Mouse (Mus musculus): Measurements from ENCODE around the gene Col6a6. TPM values are rescaled to one million over a fixed set of nuclear protein-coding genes. Genes with fewer than 3 reads are reported as not detected.

The Col6a6 gene
- polyA plus RNA-seq, 1 experiment from 2014 or later: 3.1 TPM

DNA sequence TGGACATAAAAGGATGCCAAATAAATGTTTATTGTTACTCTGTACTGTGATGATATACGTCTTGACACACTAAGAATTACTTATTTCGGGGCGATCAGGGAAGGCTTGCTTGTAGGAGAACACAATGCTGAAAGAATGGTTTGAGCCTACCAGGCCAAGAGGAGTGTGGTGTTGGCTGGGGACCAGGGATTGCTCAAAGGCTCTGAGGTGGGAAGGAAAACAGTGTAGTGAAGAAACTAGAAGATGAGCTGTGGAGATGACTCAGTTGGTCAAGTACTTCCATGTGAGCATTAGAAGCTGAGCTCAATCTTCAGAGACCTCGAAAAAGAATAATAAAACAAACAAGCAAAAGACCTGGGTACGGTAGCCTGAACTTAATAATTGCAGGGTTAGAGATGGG is 13.5 kb downstream of the Col6a6 start:
- 81% methylated on average over 5 of the region's 5 CpGs for WGBS
- no peak overlapping the region for H3K9ac ChIP-seq (ENCODE audit: low read length)
- H3K27me3 ChIP-seq (ENCODE audit: control insufficient read depth, insufficient read depth, low read length): no peaks in the 10 kb centered on the region
- no peak overlapping the region for H3K27ac ChIP-seq (ENCODE audit: low read length)
- no peaks in the 10 kb centered on the region for H3K9me3 ChIP-seq (replicated peaks; ENCODE audit: control insufficient read depth, low read length)
- no peaks in the 10 kb centered on the region for H3K4me1 ChIP-seq (ENCODE audit: control insufficient read depth, insufficient read depth, low read length)
- ATAC-seq (replicated peaks; ENCODE audit: extremely low read depth, insufficient read depth, low FRiP score): no peak
- no peak overlapping the region for H3K4me2 ChIP-seq (ENCODE audit: low read depth, low read length)
- no peaks in the 10 kb centered on the region for H3K36me3 ChIP-seq (ENCODE audit: control insufficient read depth, insufficient read depth)
- no peak overlapping the region for H3K4me3 ChIP-seq (ENCODE audit: low read length)

DNA sequence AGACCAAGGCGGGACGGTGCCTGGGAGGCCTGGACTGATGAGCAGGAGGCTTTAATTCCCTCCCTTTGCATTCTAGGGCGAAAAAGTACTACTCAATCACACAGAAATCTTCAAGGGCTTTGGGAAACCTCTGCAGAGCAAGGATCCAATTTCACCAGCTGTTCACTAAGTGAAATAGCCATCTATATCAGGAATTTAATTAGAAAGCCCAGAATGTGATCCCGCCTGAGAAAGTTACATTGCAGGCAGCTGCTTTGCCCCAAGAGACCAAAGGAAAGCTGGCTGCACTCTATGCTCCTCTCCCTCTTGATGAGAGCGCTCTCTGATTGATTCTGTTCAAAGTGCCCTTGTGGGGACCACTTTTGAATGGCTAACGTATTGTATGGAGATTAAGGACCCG is 16.5 kb downstream of the Col6a6 start:
- Histone ChIP-seq H3K4me3 (ENCODE audit: low read length) (no peak overlapping the region), H3K9ac (ENCODE audit: low read length) (no peak overlapping the region), H3K36me3 (ENCODE audit: control insufficient read depth, insufficient read depth) (no peaks in the 10 kb centered on the region), H3K27me3 (ENCODE audit: control insufficient read depth, insufficient read depth, low read length) (no peaks in the 10 kb centered on the region), H3K9me3 (replicated peaks; ENCODE audit: control insufficient read depth, low read length) (no peaks in the 10 kb centered on the region), H3K27ac (ENCODE audit: low read length) (no peak overlapping the region), H3K4me1 (ENCODE audit: control insufficient read depth, insufficient read depth, low read length) (no peaks in the 10 kb centered on the region), H3K4me2 (ENCODE audit: low read depth, low read length) (no peak overlapping the region)
- 72% methylated on average over 7 of the region's 7 CpGs for WGBS
- ATAC-seq (replicated peaks; ENCODE audit: extremely low read depth, insufficient read depth, low FRiP score): no peak

- Histone ChIP-seq H3K27ac (ENCODE audit: low read length) (no peak overlapping the region), H3K27me3 (ENCODE audit: control insufficient read depth, insufficient read depth, low read length) (no peaks in the 10 kb centered on the region), H3K4me2 (ENCODE audit: low read depth, low read length) (no peak overlapping the region), H3K4me3 (ENCODE audit: low read length) (no peak overlapping the region), H3K36me3 (ENCODE audit: control insufficient read depth, insufficient read depth) (no peaks in the 10 kb centered on the region), H3K9me3 (replicated peaks; ENCODE audit: control insufficient read depth, low read length) (no peaks in the 10 kb centered on the region), H3K4me1 (ENCODE audit: control insufficient read depth, insufficient read depth, low read length) (no peaks in the 10 kb centered on the region), H3K9ac (ENCODE audit: low read length) (no peak overlapping the region)
- 85% methylated on average over 17 of the region's 17 CpGs for WGBS
- no peak for ATAC-seq (replicated peaks; ENCODE audit: extremely low read depth, insufficient read depth, low FRiP score)
Measured at GRCm38 (mm10) chr9:105808920-105809505, 18.9 kb downstream of the Col6a6 start.

DNA sequence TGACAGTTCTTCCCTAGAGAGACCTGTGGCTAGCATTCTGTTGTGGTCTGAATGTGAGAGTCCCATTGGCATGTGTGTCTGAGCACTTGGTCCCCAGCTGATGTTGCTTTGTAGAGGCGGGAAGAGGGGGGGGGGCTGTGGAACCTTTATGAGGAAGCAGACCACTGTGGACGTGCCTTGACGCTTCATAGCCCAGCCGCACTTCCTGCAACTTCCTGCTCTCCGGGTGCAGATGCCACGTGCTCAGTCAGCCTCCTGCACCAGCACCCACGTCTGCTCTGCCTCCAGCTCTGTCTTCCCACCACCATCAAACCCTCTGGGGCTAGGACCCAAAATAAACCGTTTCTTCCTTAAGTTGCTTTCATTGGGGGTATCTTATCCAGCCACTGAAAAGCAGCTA is 24.5 kb downstream of the Col6a6 start:
- Histone ChIP-seq H3K27me3 (ENCODE audit: control insufficient read depth, insufficient read depth, low read length) (no peaks in the 10 kb centered on the region), H3K4me3 (ENCODE audit: low read length) (no peak overlapping the region), H3K9ac (ENCODE audit: low read length) (no peak overlapping the region), H3K4me2 (ENCODE audit: low read depth, low read length) (no peak overlapping the region), H3K27ac (ENCODE audit: low read length) (no peak overlapping the region), H3K9me3 (replicated peaks; ENCODE audit: control insufficient read depth, low read length) (no peaks in the 10 kb centered on the region), H3K36me3 (ENCODE audit: control insufficient read depth, insufficient read depth) (no peaks in the 10 kb centered on the region), H3K4me1 (ENCODE audit: control insufficient read depth, insufficient read depth, low read length) (no peaks in the 10 kb centered on the region; the same call in 1 of the 2 replicates)
- no peak for ATAC-seq (replicated peaks; ENCODE audit: extremely low read depth, insufficient read depth, low FRiP score)
- 62% methylated on average over 8 of the region's 8 CpGs for WGBS

DNA sequence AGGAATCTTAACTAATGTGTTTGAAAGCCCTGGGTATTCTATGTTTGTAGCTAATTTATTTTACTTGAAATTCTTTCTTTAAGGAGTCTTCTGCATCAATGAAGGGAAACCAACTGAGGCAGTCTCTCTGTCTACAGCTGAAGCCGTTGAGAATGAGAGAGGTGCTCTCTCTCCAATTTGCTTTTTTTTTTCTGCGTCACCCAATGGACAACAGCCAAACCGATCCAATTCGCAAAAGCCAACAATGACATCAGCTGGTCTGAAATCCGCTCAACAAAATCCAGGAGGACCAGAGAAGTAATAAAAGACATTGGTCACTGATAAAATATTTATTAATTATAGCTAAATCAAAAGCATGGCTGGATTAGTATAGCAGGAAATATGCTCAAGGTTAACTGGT is 26.5 kb downstream of the Col6a6 start:
- H3K4me1 ChIP-seq (ENCODE audit: control insufficient read depth, insufficient read depth, low read length): no peaks in the 10 kb centered on the region; the same call in 1 of the 2 replicates
- 78% methylated on average over 5 of the region's 5 CpGs for WGBS
- no peak overlapping the region for H3K27ac ChIP-seq (ENCODE audit: low read length)
- no peaks in the 10 kb centered on the region for H3K27me3 ChIP-seq (ENCODE audit: control insufficient read depth, insufficient read depth, low read length)
- ATAC-seq (replicated peaks; ENCODE audit: extremely low read depth, insufficient read depth, low FRiP score): no peak
- no peaks in the 10 kb centered on the region for H3K9me3 ChIP-seq (replicated peaks; ENCODE audit: control insufficient read depth, low read length)
- no peak overlapping the region for H3K9ac ChIP-seq (ENCODE audit: low read length)
- no peak overlapping the region for H3K4me2 ChIP-seq (ENCODE audit: low read depth, low read length)
- no peak overlapping the region for H3K4me3 ChIP-seq (ENCODE audit: low read length)
- no peaks in the 10 kb centered on the region for H3K36me3 ChIP-seq (ENCODE audit: control insufficient read depth, insufficient read depth)

- WGBS: 89% methylated on average over 5 of the region's 5 CpGs
- no peak for ATAC-seq (replicated peaks; ENCODE audit: extremely low read depth, insufficient read depth, low FRiP score)
- no peaks in the 10 kb centered on the region for H3K27me3 ChIP-seq (ENCODE audit: control insufficient read depth, insufficient read depth, low read length)
- no peak overlapping the region for H3K27ac ChIP-seq (ENCODE audit: low read length)
- no peak overlapping the region for H3K4me3 ChIP-seq (ENCODE audit: low read length)
- peaks cover 7% of the 10 kb centered on the region for H3K4me1 ChIP-seq (ENCODE audit: control insufficient read depth, insufficient read depth, low read length)
- H3K36me3 ChIP-seq (ENCODE audit: control insufficient read depth, insufficient read depth): no peaks in the 10 kb centered on the region
- H3K4me2 ChIP-seq (ENCODE audit: low read depth, low read length): no peak overlapping the region
- no peaks in the 10 kb centered on the region for H3K9me3 ChIP-seq (replicated peaks; ENCODE audit: control insufficient read depth, low read length)
- no peak overlapping the region for H3K9ac ChIP-seq (ENCODE audit: low read length)
Measured at GRCm38 (mm10) chr9:105800286-105800685, 27.7 kb downstream of the Col6a6 start.

- no peak overlapping the region for H3K9ac ChIP-seq (ENCODE audit: low read length)
Measured at GRCm38 (mm10) chr9:105796137-105796536, 31.8 kb downstream of the Col6a6 start.

DNA sequence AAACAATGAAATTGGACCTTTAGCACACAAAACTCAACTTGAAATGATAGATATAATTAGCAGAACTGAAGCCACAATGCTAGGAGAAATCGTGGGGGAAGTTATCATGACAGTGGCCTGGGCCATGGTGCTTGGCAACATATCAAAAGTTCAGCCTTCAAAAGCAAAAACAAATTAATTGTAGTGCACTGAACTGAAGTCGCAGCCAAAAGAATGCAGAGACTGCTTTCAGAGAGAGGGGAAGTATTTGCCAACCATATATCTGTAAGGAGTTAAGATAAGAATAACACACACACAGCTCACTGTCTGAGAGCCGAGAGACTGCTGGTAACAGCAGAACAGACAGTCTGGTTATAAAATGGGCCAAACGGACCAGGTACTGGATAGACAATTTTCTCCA is 33.0 kb downstream of the Col6a6 start:
- Histone ChIP-seq H3K27ac (ENCODE audit: low read length) (peak overlapping the region; percentile 79), H3K4me2 (ENCODE audit: low read depth, low read length) (no peak overlapping the region), H3K9me3 (replicated peaks; ENCODE audit: control insufficient read depth, low read length) (no peaks in the 10 kb centered on the region), H3K9ac (ENCODE audit: low read length) (no peak overlapping the region), H3K4me3 (ENCODE audit: low read length) (no peak overlapping the region), H3K27me3 (ENCODE audit: control insufficient read depth, insufficient read depth, low read length) (no peaks in the 10 kb centered on the region), H3K36me3 (ENCODE audit: control insufficient read depth, insufficient read depth) (no peaks in the 10 kb centered on the region), H3K4me1 (ENCODE audit: control insufficient read depth, insufficient read depth, low read length) (peaks cover 27% of the 10 kb centered on the region)
- peak; percentile 51; the same call in 1 of the 2 replicates for ATAC-seq (replicated peaks; ENCODE audit: extremely low read depth, insufficient read depth, low FRiP score)
- WGBS: 12% methylated on average over 4 of the region's 4 CpGs

More at GRCm38 (mm10) chr9:105796137-105796536, 31.8 kb downstream of the Col6a6 start:
- ATAC-seq (replicated peaks; ENCODE audit: extremely low read depth, insufficient read depth, low FRiP score): no peak
- no peak overlapping the region for H3K27ac ChIP-seq (ENCODE audit: low read length)
- no peak overlapping the region for H3K4me3 ChIP-seq (ENCODE audit: low read length)
- 56% methylated on average over 6 of the region's 6 CpGs for WGBS
- H3K4me1 ChIP-seq (ENCODE audit: control insufficient read depth, insufficient read depth, low read length): peaks cover 27% of the 10 kb centered on the region
- H3K27me3 ChIP-seq (ENCODE audit: control insufficient read depth, insufficient read depth, low read length): no peaks in the 10 kb centered on the region
- no peaks in the 10 kb centered on the region for H3K9me3 ChIP-seq (replicated peaks; ENCODE audit: control insufficient read depth, low read length)
- H3K36me3 ChIP-seq (ENCODE audit: control insufficient read depth, insufficient read depth): no peaks in the 10 kb centered on the region
- no peak overlapping the region for H3K4me2 ChIP-seq (ENCODE audit: low read depth, low read length)

- H3K9ac ChIP-seq (ENCODE audit: low read length): no peak overlapping the region
- no peak overlapping the region for H3K4me3 ChIP-seq (ENCODE audit: low read length)
- no peaks in the 10 kb centered on the region for H3K36me3 ChIP-seq (ENCODE audit: control insufficient read depth, insufficient read depth)
- peaks cover 30% of the 10 kb centered on the region for H3K4me1 ChIP-seq (ENCODE audit: control insufficient read depth, insufficient read depth, low read length)
- peak overlapping the region; percentile 85 for H3K27ac ChIP-seq (ENCODE audit: low read length)
- H3K4me2 ChIP-seq (ENCODE audit: low read depth, low read length): 0 out of 2 replicates have a peak overlapping the region, but pooled peaks have one; percentile 14
- peak; percentile 74 for ATAC-seq (replicated peaks; ENCODE audit: extremely low read depth, insufficient read depth, low FRiP score)
- WGBS: 24% methylated on average over 5 of the region's 5 CpGs
- H3K27me3 ChIP-seq (ENCODE audit: control insufficient read depth, insufficient read depth, low read length): no peaks in the 10 kb centered on the region
- H3K9me3 ChIP-seq (replicated peaks; ENCODE audit: control insufficient read depth, low read length): no peaks in the 10 kb centered on the region
Measured at GRCm38 (mm10) chr9:105791810-105792209, 36.1 kb downstream of the Col6a6 start.
